Mouse (Mus musculus): ENCODE results near the gene Tmem183a. TPM values are rescaled to one million over a fixed set of nuclear protein-coding genes. Genes with fewer than 3 reads are reported as not detected.

The Tmem183a gene
- total and polyA plus RNA-seq, 2 experiments from 2014 or later = 123 to 184 TPM

GRCm38 (mm10) chr1:134307409-134307808, 54.4 kb downstream of the Tmem183a start:
- Histone ChIP-seq H3K36me3 (ENCODE audit: insufficient read depth) (peaks cover 14% of the 10 kb centered on the region), H3K4me3 (ENCODE audit: low read depth, low read length) (no peak overlapping the region), H3K27ac (ENCODE audit: low read depth, low read length) (no peak overlapping the region), H3K4me1 (ENCODE audit: insufficient read depth) (no peaks in the 10 kb centered on the region), H3K27me3 (ENCODE audit: insufficient read depth, low read length) (no peaks in the 10 kb centered on the region), H3K4me2 (ENCODE audit: low read depth) (no peak overlapping the region), H3K9me3 (ENCODE audit: low read length) (no peaks in the 10 kb centered on the region), H3K9ac (no peak overlapping the region)
- 37% methylated on average over 10 of the region's 10 CpGs for WGBS
- DNase-seq = no peak
- TF ChIP-seq CTCF (IDR thresholded peaks at IDR 0.05; ENCODE audit: low read depth) = no peak
- ATAC-seq = no peak

DNA sequence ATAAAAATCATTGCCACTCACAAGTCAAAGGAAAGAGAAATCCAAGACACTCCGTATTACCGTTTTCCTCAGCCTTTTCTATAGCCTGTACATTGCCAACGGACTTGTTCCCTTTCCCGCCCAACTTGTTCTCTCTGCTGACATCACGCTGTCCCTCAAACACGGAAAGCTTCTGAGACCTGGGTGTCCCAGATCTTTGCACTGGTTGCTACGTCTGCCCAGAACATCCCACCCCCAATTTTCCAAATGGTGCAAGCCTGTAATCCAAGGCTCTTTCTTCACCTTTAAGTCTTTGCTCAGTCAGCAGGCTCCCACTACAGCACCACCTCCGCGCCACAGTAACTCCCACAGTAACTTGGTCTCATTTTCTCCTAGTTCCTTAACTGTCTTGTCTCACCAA, 56.8 kb downstream of the Tmem183a start:
- Histone ChIP-seq H3K27ac (ENCODE audit: low read depth, low read length) (no peak overlapping the region), H3K27me3 (ENCODE audit: insufficient read depth, low read length) (peaks cover 3% of the 10 kb centered on the region; the same call in 1 of the 2 replicates), H3K4me3 (ENCODE audit: low read depth, low read length) (no peak overlapping the region), H3K4me2 (ENCODE audit: low read depth) (no peak overlapping the region), H3K9me3 (ENCODE audit: low read length) (no peaks in the 10 kb centered on the region), H3K9ac (no peak overlapping the region), H3K4me1 (ENCODE audit: insufficient read depth) (no peaks in the 10 kb centered on the region), H3K36me3 (ENCODE audit: insufficient read depth) (peaks cover 6% of the 10 kb centered on the region)
- no peak for ATAC-seq
- DNase-seq = no peak
- 90% methylated on average over 9 of the region's 9 CpGs for WGBS
- TF ChIP-seq CTCF (IDR thresholded peaks at IDR 0.05; ENCODE audit: low read depth) = no peak

- Histone ChIP-seq H3K27ac (ENCODE audit: low read depth, low read length) (peak overlapping the region; percentile 48; the same call in 1 of the 2 replicates), H3K36me3 (ENCODE audit: insufficient read depth) (peaks cover 4% of the 10 kb centered on the region; the same call in 1 of the 2 replicates), H3K4me2 (ENCODE audit: low read depth) (no peak overlapping the region), H3K4me1 (ENCODE audit: insufficient read depth) (peaks cover 6% of the 10 kb centered on the region; the same call in 1 of the 2 replicates), H3K4me3 (ENCODE audit: low read depth, low read length) (no peak overlapping the region), H3K9me3 (ENCODE audit: low read length) (no peaks in the 10 kb centered on the region), H3K27me3 (ENCODE audit: insufficient read depth, low read length) (peaks cover 8% of the 10 kb centered on the region), H3K9ac (no peak overlapping the region)
- no peak for ATAC-seq
- WGBS = 28% methylated on average over 8 of the region's 8 CpGs
- TF ChIP-seq CTCF (IDR thresholded peaks at IDR 0.05; ENCODE audit: low read depth) = no peak
- DNase-seq = no peak
Measured at GRCm38 (mm10) chr1:134302568-134303238, 59.1 kb downstream of the Tmem183a start.

- H3K4me1 ChIP-seq (ENCODE audit: insufficient read depth) = peaks cover 6% of the 10 kb centered on the region; the same call in 1 of the 2 replicates
- TF ChIP-seq CTCF (IDR thresholded peaks at IDR 0.05; ENCODE audit: low read depth) = no peak
- peak; percentile 72 for ATAC-seq
- peak overlapping the region; percentile 46 for H3K9ac ChIP-seq
- no peaks in the 10 kb centered on the region for H3K9me3 ChIP-seq (ENCODE audit: low read length)
- H3K36me3 ChIP-seq (ENCODE audit: insufficient read depth) = peaks cover 4% of the 10 kb centered on the region; the same call in 1 of the 2 replicates
- peak overlapping the region; percentile 39 for H3K4me3 ChIP-seq (ENCODE audit: low read depth, low read length)
- peaks cover 8% of the 10 kb centered on the region for H3K27me3 ChIP-seq (ENCODE audit: insufficient read depth, low read length)
- peak; percentile 37 for DNase-seq
- peak overlapping the region; percentile 83 for H3K4me2 ChIP-seq (ENCODE audit: low read depth)
- no peak overlapping the region for H3K27ac ChIP-seq (ENCODE audit: low read depth, low read length)
- WGBS = 12% methylated on average over 40 of the region's 59 CpGs
Measured at GRCm38 (mm10) chr1:134298636-134299411, 63.0 kb downstream of the Tmem183a start.

- Histone ChIP-seq H3K4me2 (ENCODE audit: low read depth) (no peak overlapping the region), H3K4me3 (ENCODE audit: low read depth, low read length) (no peak overlapping the region), H3K9ac (no peak overlapping the region), H3K27ac (ENCODE audit: low read depth, low read length) (no peak overlapping the region), H3K4me1 (ENCODE audit: insufficient read depth) (peaks cover 6% of the 10 kb centered on the region; the same call in 1 of the 2 replicates), H3K36me3 (ENCODE audit: insufficient read depth) (peaks cover 4% of the 10 kb centered on the region; the same call in 1 of the 2 replicates), H3K27me3 (ENCODE audit: insufficient read depth, low read length) (peaks cover 8% of the 10 kb centered on the region), H3K9me3 (ENCODE audit: low read length) (no peaks in the 10 kb centered on the region)
- no peak for TF ChIP-seq CTCF (IDR thresholded peaks at IDR 0.05; ENCODE audit: low read depth)
- DNase-seq (no peak), ATAC-seq (no peak)
- 72% methylated on average over 8 of the region's 8 CpGs for WGBS
Measured at GRCm38 (mm10) chr1:134297265-134297664, 64.5 kb downstream of the Tmem183a start.

Other genes with a start within 250 kb of the Tmem183a start
- gene Chil1, start 179.8 kb downstream of the Tmem183a start, total RNA-seq (2014; rRNA removed) = 0.38 and 1.3 TPM in 2 replicates
- 3.3 and 4.1 TPM in 2 replicates for gene Chil1, start 179.8 kb downstream of the Tmem183a start, polyA plus RNA-seq (2015; fragmentation: Nextera tagmentation; extraction: Ambion mirVana)
- 0.10 and 0.23 TPM in 2 replicates for gene Mybph, start 168.5 kb downstream of the Tmem183a start, total RNA-seq (2014; rRNA removed)
- 0.12 TPM in 1 of 2 replicates, not detected in the other for gene Mybph, start 168.5 kb downstream of the Tmem183a start, polyA plus RNA-seq (2015; fragmentation: Nextera tagmentation; extraction: Ambion mirVana)
- 38.4 and 41.5 TPM in 2 replicates for gene Adora1, start 126.5 kb downstream of the Tmem183a start, total RNA-seq (2014; rRNA removed)
- gene Adora1, start 126.5 kb downstream of the Tmem183a start, polyA plus RNA-seq (2015; fragmentation: Nextera tagmentation; extraction: Ambion mirVana) = 29.3 and 37.5 TPM in 2 replicates
- 0.08 and 0.29 TPM in 2 replicates for gene Myog, start 72.0 kb downstream of the Tmem183a start, total RNA-seq (2014; rRNA removed)
- 0.19 and 0.28 TPM in 2 replicates for gene Myog, start 72.0 kb downstream of the Tmem183a start, polyA plus RNA-seq (2015; fragmentation: Nextera tagmentation; extraction: Ambion mirVana)
- 26.9 and 31.9 TPM in 2 replicates for gene Ppfia4, start 29.1 kb downstream of the Tmem183a start, total RNA-seq (2014; rRNA removed)
- gene Ppfia4, start 29.1 kb downstream of the Tmem183a start, polyA plus RNA-seq (2015; fragmentation: Nextera tagmentation; extraction: Ambion mirVana) = 12.7 and 17.5 TPM in 2 replicates
- not detected in 2 replicates for gene 4933406M09Rik, start 24.0 kb upstream of the Tmem183a start, total RNA-seq (2014; rRNA removed)
- not detected in 2 replicates for gene 4933406M09Rik, start 24.0 kb upstream of the Tmem183a start, polyA plus RNA-seq (2015; fragmentation: Nextera tagmentation; extraction: Ambion mirVana)
- 9.2 and 16.0 TPM in 2 replicates for gene Cyb5r1, start 43.6 kb upstream of the Tmem183a start, total RNA-seq (2014; rRNA removed)
- 9.5 and 14.5 TPM in 2 replicates for gene Cyb5r1, start 43.6 kb upstream of the Tmem183a start, polyA plus RNA-seq (2015; fragmentation: Nextera tagmentation; extraction: Ambion mirVana)
- 80.0 and 82.0 TPM in 2 replicates for gene Adipor1, start 53.4 kb upstream of the Tmem183a start, total RNA-seq (2014; rRNA removed)
- 62.2 and 68.2 TPM in 2 replicates for gene Adipor1, start 53.4 kb upstream of the Tmem183a start, polyA plus RNA-seq (2015; fragmentation: Nextera tagmentation; extraction: Ambion mirVana)
- gene Klhl12, start 93.6 kb upstream of the Tmem183a start, total RNA-seq (2014; rRNA removed) = 33.5 and 40.0 TPM in 2 replicates
- 26.2 and 33.6 TPM in 2 replicates for gene Klhl12, start 93.6 kb upstream of the Tmem183a start, polyA plus RNA-seq (2015; fragmentation: Nextera tagmentation; extraction: Ambion mirVana)
- 35.0 and 39.6 TPM in 2 replicates for gene Rabif, start 132.7 kb upstream of the Tmem183a start, total RNA-seq (2014; rRNA removed)
- gene Rabif, start 132.7 kb upstream of the Tmem183a start, polyA plus RNA-seq (2015; fragmentation: Nextera tagmentation; extraction: Ambion mirVana) = 68.9 and 74.6 TPM in 2 replicates
- 0.23 TPM in 1 of 2 replicates, not detected in the other for gene Mgat4e, start 187.7 kb upstream of the Tmem183a start, total RNA-seq (2014; rRNA removed)
- not detected in 2 replicates for gene Mgat4e, start 187.7 kb upstream of the Tmem183a start, polyA plus RNA-seq (2015; fragmentation: Nextera tagmentation; extraction: Ambion mirVana)
- 75.2 and 84.6 TPM in 2 replicates for gene Kdm5b, start 198.2 kb upstream of the Tmem183a start, total RNA-seq (2014; rRNA removed)
- 38.3 and 53.6 TPM in 2 replicates for gene Kdm5b, start 198.2 kb upstream of the Tmem183a start, polyA plus RNA-seq (2015; fragmentation: Nextera tagmentation; extraction: Ambion mirVana)